Mouse (Mus musculus) frontal cortex, postnatal 25 days (tissue): ENCODE results near the gene Btbd17.
A peak's percentile ranks its signal among the peaks of the same experiment; 100 is the strongest.

ENCODE experiments used
- DNase-seq, 2 experiments: peaks; one replicate each; pipeline ENCODE4 v3.0.0; 2022; ENCODE audit warnings: low spot score in 2 of 2

Gene Btbd17

DNA sequence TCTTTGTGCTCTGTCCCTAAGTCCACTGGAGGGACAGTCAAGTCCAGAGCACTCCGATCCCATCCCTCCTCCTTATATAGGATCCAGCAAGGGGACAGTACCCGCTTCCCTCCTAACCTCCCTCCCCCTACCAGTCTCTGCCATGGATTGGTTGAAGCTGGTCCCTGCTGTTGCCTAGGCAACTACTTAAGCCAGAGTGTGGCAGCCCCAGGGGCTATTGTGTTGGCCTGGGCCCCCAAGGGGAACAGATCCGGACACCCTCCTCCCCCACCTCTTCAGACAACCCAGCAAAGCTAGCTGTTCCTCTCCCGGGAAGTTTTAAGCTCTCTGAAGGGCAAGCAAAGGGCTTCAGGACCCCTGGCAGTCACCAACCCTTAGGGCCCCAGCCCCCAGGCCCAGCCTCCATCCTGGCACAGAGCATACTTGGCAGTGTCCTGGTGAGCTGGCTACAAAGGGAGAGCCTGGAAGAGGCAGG, at the start of gene Btbd17:
TSS of gene Btbd17 (minus strand) at position 98 of the 475 bp plus-strand sequence.
- DNase-seq = peak in 1 of 2 experiments; percentile 44

DNA sequence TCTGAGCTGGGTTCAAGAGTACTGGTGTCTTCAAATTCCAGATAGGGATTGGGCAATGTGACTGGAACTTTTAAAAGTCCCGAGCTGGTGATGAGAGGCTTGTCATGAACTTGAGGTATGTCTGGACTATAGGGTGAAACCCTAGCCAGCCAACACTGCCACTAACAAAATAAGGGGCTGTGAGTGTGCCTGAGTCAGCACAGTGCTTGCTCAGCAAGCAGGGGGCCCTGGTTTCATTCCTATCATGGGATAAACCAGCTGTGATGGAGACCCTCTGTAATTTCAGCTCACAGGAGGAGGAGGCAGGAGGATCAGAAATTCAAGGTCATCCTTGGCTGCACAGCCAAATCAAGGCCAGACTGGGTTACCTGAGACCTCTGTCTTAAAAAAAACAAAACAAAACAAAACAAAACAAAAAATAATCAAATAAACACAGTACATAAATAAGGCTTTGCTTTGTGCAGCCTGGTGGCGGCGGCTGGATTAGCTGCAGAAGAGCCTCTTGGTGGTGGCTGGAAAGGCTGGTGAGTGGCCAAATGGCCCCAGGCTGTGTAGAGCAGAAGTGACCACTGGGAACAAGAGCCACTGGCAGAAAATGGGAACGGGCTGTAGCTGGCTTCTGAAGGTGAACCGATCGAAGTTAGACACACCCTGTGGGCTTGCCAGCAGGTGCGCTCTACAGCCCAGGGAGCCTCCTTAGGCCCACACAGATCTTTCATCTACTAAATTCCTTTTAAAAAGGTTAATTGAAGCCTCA, 48.9 kb upstream of the Btbd17 start:
- DNase-seq = no peak

DNA sequence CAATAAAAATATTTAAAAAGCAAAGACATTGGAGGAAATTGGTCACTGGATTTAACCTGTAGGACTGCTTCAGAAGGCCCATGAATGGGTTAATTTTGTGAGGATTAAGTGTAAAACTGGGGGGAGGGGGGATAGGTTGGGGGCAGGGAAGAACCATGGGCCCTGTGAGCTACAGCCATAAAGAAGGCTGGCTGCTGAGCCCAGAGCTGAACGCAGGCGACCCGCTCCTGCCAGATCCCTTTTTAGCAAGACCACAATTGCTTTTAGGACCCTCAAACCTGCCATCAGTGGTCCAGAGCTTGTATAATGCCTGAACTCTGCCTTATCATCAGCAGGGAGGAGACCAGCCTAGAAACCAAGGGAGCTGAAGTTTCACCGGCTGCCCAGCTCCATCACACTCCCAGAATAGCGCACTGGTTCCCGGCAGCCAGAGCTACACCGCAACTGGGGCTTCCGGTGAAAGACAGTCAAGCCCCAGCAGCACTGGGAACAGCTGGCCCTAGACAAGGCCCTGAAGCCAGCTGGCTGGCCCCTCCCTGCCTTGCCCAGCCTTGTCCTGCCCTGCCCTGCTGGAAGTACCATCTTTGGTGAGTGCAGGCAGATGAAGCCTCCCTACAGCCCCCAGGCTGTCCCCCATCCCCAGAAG, 48.2 kb upstream of the Btbd17 start:
- no peak for DNase-seq

DNA sequence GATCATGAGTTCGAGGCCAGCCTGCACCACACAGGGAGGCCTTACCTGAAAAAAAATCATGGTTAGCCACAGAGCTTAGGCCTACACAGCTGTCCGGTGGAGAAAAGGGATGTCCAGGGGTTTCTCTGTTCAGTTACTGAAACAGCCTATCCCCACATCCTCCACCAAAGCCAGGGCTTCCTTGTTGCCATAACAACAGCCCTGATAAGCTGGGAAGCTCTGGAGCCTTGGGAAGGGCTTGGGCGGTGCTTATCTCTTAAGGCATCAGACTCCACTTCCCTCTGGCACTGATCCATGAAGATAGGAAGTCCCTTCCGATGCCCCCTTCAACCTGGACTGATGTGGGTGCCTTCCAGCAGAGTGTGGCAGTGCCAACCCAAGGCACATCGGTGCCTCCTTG, 37.4 kb upstream of the Btbd17 start:
- DNase-seq = no peak

DNA sequence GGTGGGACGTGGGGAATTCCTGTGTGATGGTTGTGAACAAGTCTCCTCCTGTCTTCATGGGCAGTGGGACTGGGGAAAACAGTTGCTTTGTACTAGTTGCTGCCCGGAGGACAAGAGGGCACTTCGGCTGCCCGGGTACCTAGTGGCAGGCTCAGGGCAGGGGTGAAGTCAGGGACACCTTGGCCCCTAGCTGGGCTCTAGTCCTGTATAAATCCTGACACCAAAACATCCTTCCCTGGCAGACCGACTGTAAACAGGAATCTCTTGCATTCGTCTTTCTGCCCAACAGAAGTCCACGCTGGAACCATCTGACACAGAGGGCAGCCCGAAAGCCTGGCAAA, 34.7 kb upstream of the Btbd17 start:
- DNase-seq = no peak

DNA sequence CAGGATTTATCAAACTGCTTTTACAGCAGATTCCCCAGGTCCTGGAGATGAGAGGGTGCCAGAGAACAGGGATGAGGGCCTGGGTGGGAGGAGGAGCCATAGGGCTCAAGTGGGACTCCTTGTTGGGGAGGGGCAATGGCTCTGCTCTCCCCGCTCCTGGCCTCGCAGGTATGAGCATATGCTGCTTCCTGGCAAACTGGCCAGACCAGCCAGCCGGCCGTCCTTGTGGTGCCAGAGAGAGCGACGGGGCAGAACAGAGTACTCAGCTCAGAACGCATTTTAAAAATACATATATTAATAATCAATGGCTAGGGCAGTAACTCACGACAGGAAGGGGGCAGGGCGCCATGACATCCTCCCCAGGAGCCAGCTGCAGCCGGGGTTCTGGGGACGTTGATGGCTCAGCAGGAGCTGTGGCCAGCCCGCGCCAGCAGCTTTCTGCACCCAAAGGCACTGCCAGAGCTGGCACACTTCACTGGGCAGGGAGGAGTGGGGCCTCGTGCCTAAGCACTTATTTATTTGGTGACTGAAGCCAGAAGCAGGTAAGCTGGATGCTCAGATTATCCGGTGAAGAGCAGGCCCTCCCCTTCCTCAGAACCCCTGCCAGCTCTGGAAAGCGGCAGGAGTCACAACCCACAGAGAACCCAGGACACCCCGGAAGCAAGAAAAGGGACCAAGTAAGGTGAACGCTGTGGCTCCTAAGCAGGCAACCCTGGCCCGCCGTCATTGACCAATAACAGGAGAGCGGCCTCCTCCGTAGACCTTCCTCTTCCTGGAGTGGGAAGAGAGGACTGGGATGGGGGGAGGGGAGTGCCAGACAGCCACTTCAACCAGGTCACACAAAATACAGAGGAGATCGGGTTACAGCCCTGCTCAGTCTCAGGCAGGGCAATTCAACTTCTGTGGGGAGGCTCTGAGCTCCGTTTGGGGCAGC, 34.0 kb upstream of the Btbd17 start:
- DNase-seq = no peak

DNA sequence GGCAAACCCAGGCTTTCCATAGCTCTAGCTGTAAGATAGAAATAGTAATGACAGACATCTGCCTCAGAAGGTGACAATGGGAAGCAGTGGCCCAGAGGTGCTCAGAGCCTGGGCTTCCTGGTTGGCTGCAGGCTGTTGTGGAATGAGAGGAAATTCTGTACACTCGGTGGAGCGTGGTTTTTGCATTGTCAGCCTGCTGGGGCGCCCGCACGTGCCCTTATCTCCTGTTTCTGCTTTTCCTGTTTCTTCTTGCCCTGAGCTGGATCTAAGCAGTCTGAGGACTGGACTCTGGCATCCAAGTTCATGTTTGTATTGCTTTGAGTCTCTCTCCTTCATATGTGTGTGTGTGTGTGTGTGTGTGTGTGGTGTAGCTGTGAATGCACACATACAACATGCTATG, 30.9 kb upstream of the Btbd17 start:
- no peak for DNase-seq

DNA sequence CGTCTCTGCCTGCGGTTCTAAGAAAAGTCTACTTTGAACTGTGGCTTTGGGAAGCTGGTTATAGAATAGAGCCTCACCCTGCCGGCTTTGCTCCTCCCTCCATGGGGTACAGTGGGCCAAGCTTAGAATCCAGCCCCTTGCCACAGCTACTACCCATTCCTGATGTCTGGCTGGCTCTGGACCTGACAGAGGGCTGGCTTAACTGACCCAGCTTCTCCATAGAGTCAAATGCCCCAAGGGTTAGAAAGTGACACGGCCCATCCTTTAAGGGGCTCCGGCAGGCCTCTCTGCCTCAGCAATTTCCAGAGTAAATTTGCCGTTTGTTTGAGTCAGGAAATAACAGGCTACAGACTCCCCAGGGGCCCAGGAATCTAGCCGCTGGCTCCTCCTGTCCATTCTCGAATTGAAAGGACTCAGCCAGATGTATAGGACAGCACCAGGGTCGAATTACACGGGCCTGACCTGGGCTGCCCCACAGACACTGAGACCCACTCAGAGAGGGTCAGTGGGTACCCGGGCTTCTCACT, 27.5 kb upstream of the Btbd17 start:
- DNase-seq = no peak

DNA sequence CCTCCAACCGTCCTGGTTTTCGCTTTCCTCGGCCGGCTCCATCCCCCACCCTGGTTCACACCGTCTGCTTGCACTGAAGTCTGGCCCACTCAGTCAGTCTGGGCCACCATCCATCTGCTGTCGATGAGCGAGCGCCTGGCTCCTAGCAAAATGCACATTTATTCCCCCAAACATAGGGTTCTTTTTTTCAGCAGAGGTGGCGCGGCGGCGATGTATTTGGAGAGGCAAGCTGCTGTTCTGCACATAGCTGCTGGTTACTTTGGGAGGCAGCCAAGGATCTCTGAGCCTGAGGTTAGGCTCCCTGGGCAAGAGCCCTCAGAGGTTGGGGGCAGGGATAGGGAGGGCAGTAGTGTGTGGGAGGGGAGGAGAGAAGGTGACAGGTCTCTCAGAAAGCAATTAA, 27.0 kb upstream of the Btbd17 start:
- DNase-seq = peak; percentile 59 to 63

DNA sequence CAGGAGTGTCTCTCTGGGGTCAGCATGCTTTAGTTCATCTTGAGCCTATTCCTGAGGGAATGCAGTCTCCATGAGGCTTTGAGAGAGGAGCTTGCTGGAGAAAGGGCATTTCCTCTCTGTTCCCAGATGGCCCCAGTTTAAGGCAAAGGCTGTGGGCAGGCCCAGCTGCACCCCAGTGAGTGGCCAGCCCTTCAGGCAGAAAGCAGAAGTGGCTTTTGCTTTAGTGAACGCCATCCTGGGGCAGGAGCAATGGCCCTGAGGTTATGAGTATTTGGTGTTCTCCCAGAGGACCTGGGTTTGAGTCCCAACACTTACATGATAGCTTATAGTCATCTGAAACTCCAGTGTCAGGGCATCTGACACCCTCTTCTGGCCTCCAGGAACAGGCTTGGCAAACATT, 25.6 kb upstream of the Btbd17 start:
- DNase-seq = no peak

DNA sequence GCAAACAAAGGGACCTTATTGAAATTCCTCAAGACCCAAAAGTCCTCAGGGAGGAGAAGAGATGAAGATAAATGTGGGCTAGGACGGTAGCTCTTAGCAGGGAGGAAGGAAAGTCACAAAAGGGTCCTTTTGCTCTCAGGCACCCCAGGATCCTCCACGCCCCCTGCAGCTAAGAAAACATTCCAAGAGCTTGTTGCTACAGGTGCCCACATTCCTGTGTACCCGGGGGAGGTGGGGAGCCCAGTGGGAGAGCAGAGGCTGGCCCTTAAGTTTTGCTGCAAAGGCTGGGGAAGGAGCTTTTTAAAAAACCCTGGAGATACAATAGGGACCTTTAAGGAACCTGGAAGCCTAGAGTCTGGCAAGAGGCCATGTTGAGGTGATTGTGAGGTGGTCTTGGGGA, 24.7 kb upstream of the Btbd17 start:
- DNase-seq = no peak

DNA sequence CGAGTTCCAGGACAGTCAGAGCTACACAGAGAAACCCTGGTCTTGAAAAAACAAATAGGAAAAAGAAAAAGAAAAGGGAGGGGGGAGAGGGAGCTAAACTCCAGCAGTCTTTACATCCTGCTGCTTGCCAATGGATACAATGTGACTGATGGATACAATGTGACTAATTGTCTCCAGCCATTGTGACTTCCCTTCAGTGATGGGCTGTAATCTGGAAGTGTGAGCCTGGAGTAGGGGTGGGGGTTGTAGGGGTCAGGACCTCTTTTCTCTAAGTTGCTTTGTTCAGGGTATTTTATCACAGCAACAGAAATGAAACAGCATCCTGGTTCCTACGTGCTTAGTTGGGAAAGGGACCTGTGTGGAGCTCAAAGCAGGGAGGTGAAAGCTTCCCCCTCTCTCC, 23.4 kb upstream of the Btbd17 start:
- no peak for DNase-seq

DNA sequence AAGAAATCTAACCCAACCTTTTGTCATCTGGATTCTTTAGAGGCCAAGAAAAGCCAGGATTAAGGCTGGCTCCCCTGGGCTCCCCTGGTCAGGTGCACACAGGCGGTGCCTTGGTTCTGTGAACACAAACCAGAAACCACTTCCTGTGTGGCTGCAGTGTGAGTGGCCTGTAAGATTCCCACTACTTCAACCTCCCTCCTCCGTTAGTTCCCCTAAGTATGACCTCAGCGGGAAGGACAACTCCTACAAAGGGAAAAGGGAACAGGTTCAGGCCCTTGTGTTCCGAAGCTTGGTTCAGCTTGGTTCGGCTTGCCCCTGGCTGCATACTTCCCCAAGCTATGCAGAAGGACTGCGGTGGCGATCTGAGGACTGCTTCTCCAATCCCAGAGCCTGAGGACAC, 22.4 kb upstream of the Btbd17 start:
- DNase-seq = no peak

DNA sequence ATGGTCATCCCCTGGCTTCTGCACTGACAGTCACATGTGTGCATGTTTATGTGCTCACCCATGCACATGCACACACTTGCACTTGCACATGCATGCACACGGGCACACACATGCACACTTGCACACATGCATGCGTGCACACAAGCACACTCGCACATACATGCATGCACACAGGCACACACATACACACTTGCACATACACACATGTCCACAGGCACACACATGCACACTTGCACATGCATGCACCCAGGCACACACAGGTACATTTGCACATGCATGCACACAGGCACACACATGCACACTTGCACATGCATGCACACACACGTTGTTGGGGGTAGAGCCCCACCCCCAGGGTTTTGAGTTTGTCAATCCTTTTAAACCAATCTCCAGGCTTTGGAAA, 21.2 kb upstream of the Btbd17 start:
- DNase-seq = no peak

DNA sequence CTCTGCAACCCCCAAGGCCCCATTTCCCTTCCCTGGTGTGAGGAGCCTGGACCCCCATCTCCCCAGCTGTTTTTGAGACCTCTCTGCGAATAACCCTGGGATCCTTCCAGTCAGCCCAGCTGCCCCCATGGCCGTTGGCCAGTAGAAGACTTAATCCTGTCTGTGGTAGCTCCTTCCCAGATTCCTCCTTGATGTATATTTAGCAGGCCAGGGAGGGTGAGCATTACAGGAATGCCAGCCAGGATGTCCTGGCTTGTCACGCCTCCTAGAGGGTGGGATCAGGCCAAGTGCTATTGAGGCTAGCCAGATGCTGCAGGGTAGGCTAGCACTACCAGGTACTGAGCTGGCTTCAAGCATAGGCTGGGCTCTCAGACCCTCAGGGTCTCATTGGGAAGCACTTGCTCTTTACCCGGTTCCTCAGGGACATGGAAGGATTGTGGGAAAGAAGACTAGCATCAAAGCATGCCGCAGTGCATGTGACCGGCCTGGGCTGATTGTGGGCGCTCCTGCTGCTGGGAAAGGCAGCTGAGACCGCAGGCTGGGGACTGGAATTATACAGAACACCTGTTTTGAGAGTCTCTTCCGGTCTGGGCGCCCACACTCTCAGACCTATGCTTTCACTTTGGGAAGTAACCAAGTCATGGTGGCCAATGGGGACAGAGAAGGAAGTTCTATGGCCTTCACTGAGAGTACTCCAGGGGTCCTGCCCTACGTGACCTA, 19.3 kb upstream of the Btbd17 start:
- DNase-seq = no peak

DNA sequence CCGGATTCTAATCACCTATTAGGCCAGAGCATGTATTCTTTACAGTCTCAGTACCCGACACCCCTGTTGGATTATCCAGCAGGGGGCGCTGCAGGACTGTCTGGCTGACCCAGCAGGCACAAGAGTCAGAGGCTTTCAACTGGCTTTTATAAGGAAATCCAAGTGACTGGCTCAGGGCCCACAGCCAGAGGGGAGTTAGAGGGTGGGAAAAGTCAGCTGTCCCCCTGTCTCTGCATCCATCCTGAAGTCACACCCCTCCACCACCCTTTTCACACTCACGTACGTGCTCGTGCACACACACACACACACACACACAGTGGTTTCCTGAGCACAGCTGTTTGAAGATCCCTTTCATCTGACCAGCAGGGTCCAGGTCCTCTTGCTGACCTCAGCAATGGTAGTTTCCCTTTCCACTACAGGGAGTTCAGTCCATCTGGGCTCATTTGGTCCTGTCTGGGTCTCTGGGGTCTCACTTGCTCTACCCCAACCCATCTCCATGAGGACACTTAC, 17.0 kb upstream of the Btbd17 start:
- DNase-seq = peak; percentile 91 to 96

DNA sequence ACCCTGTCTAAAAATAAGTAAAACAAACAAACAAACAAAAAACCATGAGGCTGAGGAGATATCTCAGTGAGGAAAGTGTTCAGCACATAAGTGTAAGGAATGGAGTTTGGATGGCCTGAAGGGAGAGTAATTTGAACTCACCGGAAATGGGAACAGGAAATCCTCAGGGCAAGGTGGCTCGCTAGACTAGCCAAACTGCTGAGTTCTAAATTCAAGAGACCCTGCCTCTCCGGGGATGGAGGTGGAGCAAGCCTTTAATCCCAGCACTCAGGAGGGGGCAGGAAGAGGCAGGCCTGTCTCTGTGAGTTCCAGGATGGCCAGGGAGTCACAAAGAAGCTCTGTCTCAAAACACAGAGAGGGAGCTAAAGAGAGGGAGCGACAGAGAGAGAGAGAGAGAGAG, 14.6 kb upstream of the Btbd17 start:
- DNase-seq = no peak

DNA sequence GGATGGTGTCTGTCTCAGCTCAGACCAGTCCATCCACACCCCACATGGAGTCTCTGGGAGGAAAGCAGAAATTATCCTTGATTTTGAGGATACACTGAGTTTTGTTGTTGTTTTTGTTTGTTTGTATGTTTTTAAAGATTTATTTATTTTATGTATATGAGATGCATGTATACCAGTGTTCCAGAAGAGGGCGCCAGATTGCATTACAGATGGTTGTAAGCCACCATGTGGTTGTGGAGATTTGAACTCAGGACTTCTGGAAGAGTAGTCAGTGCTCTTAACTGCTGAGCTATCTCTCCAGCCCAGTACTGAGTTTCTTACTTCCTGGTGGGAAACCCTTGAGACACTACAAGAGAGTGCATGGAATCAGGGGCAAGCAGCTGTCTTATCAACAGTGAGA, 13.6 kb upstream of the Btbd17 start:
- DNase-seq = no peak

DNA sequence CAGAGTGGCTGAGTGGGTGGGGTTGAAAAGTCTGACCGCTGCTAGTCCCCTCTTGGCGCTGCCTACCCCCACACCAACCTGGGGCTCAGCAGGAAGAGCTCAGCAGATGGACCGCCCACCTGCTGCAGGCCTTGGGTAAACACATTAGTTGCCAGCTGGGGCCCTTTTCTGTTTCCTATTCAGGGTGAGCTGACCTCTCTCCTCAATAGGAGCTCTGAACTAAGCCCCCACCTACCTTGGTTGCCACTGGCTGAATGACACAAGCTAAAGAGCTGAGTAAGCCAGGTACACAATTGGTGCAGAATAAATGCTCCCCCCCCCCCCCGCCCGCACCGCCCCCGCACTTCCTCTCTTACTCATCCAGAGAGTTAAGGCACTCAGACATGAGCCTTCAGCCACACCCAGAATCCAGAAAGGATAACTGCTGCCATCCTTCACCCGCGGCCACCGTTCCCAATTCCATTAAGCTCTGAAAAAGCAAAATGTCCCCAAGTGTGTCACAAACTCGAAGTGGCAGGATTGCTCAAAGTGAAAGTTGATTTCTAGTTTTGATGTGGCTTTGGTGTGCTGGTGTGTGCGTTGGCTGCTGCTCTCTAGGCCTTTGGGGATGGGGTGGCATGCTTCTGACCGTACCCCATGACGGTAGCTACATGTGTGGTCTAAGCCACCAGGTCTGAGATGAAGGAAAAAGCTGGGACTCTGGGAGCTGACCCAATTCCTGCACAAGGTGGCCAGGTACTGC, 12.1 kb upstream of the Btbd17 start:
- DNase-seq = no peak

DNA sequence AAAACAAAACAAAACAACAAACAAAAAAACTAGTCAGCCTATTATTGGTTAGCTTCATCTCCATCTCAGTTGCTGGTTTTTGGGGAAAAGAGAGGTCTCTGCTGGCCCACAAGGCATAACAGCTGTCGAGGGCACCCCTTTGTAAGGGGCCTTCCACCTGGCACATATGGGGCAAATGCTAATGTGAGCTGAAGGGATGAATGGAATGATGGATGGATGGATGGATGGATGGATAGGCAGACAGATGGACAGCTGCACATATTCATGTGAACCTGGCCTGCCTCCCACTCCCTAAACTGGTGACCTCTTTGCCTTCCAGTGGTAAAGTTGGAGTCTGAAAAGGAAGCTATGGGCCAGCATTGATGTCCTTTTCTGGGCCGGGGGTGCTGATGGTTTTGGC, 11.3 kb upstream of the Btbd17 start:
- DNase-seq = no peak

DNA sequence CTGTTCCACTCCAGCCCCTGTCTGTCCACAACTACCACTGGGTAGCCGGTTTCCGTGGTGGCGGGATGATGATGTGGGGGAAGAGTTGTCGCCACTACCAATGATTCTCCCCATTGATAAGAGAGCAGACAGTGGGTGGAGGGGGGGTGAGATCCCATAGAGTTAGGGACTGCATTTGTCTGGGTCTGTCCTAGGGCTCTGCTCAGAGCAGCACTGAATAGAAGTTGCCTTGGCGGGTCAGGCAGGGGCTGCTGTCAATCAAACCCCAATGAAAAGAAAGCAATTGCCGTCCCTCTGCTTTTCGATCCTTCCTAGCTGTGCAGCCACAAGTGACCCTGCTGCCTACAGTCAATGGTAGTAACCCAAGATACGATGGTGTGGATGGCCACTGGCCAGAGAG, 8.2 kb upstream of the Btbd17 start:
- DNase-seq = no peak
